Mouse (Mus musculus): ENCODE measurements around the gene Chchd6. TPM values are rescaled to one million over a fixed set of nuclear protein-coding genes. Genes with fewer than 3 reads are reported as not detected.
A peak's percentile ranks its signal among the peaks of the same experiment; 100 is the strongest.

Gene Chchd6
- polyA plus RNA-seq, 1 experiment from 2014 or later = 63.0 TPM

DNA sequence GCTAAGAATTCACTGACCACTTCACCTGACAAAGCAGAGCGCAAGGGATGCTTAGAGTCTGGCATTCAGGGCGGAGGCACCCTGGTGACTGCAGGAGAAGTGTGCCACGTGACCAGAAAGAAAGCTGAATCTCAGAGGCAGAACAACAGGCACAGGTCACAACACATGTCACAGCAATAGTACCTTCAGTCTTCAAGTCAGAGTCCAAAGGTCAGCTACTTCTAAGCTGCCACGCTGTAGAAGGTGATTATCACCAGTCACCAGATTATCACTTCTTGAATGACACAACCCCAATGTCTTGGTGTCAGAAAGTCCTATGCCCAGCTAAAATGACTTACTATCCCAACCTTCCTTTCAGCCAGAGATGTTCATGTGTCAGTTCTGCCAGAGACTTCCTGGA lies 37.8 kb downstream of the Chchd6 start:
- no peaks in the 10 kb centered on the region; the same call in 1 of the 2 replicates for H3K4me1 ChIP-seq (ENCODE audit: control insufficient read depth, insufficient read depth, low read length)
- H3K27ac ChIP-seq (replicated peaks; ENCODE audit: low read depth, low read length) = no peak overlapping the region
- no peaks in the 10 kb centered on the region for H3K9me3 ChIP-seq (replicated peaks; ENCODE audit: control insufficient read depth, low read length)
- no peaks in the 10 kb centered on the region for H3K27me3 ChIP-seq (ENCODE audit: control insufficient read depth, insufficient read depth, low read length)
- DNase-seq (ENCODE audit: low spot score) (no peak), ATAC-seq (replicated peaks; ENCODE audit: insufficient number of reproducible peaks, low FRiP score, low TSS enrichment, low read depth) (no peak)
- no peak overlapping the region for H3K4me2 ChIP-seq (ENCODE audit: low read depth, low read length)
- no peak overlapping the region for H3K9ac ChIP-seq (replicated peaks; ENCODE audit: low read length)
- no peaks in the 10 kb centered on the region for H3K36me3 ChIP-seq (replicated peaks; ENCODE audit: control insufficient read depth, insufficient read depth, low read depth, low read length)
- 80% methylated on average over 4 of the region's 4 CpGs for WGBS
- H3K4me3 ChIP-seq (ENCODE audit: low read depth, low read length) = no peak overlapping the region

DNA sequence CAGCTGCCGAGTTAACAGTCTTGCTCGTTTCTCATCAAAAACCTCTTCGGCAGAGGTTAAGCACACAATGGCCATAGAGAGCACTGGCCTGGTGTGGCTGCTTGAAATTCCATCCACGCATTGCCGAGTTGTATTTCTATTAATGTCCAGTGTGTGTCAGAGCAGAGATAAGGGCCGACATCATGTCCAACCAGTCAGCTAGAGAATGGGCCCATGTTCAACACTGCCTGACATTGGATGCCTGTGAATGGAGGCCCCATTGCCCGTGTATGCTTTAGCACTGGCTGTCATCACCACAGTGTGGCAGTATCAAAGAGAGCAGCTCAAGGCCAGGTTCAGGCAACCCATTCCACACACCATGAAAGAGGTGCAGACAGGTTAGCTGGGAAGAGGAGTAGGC lies 38.9 kb downstream of the Chchd6 start:
- Histone ChIP-seq H3K9ac (replicated peaks; ENCODE audit: low read length) (no peak overlapping the region), H3K27ac (replicated peaks; ENCODE audit: low read depth, low read length) (no peak overlapping the region), H3K36me3 (replicated peaks; ENCODE audit: control insufficient read depth, insufficient read depth, low read depth, low read length) (no peaks in the 10 kb centered on the region), H3K4me1 (ENCODE audit: control insufficient read depth, insufficient read depth, low read length) (no peaks in the 10 kb centered on the region; the same call in 1 of the 2 replicates), H3K27me3 (ENCODE audit: control insufficient read depth, insufficient read depth, low read length) (no peaks in the 10 kb centered on the region), H3K9me3 (replicated peaks; ENCODE audit: control insufficient read depth, low read length) (no peaks in the 10 kb centered on the region), H3K4me2 (ENCODE audit: low read depth, low read length) (no peak overlapping the region), H3K4me3 (ENCODE audit: low read depth, low read length) (no peak overlapping the region)
- DNase-seq (ENCODE audit: low spot score) = no peak
- ATAC-seq (replicated peaks; ENCODE audit: insufficient number of reproducible peaks, low FRiP score, low TSS enrichment, low read depth) = no peak
- WGBS = 62% methylated on average over 7 of the region's 7 CpGs

- Histone ChIP-seq H3K4me1 (ENCODE audit: control insufficient read depth, insufficient read depth, low read length) (no peaks in the 10 kb centered on the region; the same call in 1 of the 2 replicates), H3K9ac (replicated peaks; ENCODE audit: low read length) (no peak overlapping the region), H3K4me3 (ENCODE audit: low read depth, low read length) (no peak overlapping the region), H3K4me2 (ENCODE audit: low read depth, low read length) (no peak overlapping the region), H3K36me3 (replicated peaks; ENCODE audit: control insufficient read depth, insufficient read depth, low read depth, low read length) (no peaks in the 10 kb centered on the region), H3K27ac (replicated peaks; ENCODE audit: low read depth, low read length) (no peak overlapping the region), H3K9me3 (replicated peaks; ENCODE audit: control insufficient read depth, low read length) (no peaks in the 10 kb centered on the region), H3K27me3 (ENCODE audit: control insufficient read depth, insufficient read depth, low read length) (no peaks in the 10 kb centered on the region)
- WGBS = 81% methylated on average over 1 of the region's 1 CpGs
- ATAC-seq (replicated peaks; ENCODE audit: insufficient number of reproducible peaks, low FRiP score, low TSS enrichment, low read depth) (no peak), DNase-seq (ENCODE audit: low spot score) (no peak)
These were observed 39.5 kb downstream of the Chchd6 start for GRCm38 (mm10) chr6:89555971-89556370.

DNA sequence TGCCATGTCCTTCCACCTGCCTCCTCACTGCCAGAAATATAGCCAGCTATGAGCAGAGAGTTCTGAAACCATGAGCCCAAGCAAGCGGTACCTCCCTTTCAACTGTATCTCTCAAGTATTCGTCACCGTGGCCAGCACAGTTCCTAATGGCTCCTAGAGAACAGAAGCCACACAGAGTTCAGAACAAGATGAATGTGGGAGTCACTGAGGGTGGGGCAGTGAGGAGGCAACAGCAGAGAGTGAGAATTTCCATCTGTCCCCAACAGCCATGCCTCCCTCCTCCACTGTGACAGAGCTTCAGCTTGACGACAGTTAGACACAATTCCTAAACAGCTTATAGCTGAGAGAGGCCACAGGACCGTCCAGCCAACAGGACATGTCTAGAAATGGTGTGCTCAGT lies 41.4 kb downstream of the Chchd6 start:
- no peak for ATAC-seq (replicated peaks; ENCODE audit: insufficient number of reproducible peaks, low FRiP score, low TSS enrichment, low read depth)

GRCm38 (mm10) chr6:89553012-89553704 lies 42.3 kb downstream of the Chchd6 start:
- H3K27ac ChIP-seq (replicated peaks; ENCODE audit: low read depth, low read length) = no peak overlapping the region
- no peaks in the 10 kb centered on the region for H3K36me3 ChIP-seq (replicated peaks; ENCODE audit: control insufficient read depth, insufficient read depth, low read depth, low read length)
- ATAC-seq (replicated peaks; ENCODE audit: insufficient number of reproducible peaks, low FRiP score, low TSS enrichment, low read depth) (no peak), DNase-seq (ENCODE audit: low spot score) (peak; percentile 83)
- H3K9me3 ChIP-seq (replicated peaks; ENCODE audit: control insufficient read depth, low read length) = no peaks in the 10 kb centered on the region
- 8% methylated on average over 4 of the region's 4 CpGs for WGBS
- H3K4me2 ChIP-seq (ENCODE audit: low read depth, low read length) = no peak overlapping the region
- no peaks in the 10 kb centered on the region for H3K27me3 ChIP-seq (ENCODE audit: control insufficient read depth, insufficient read depth, low read length)
- no peaks in the 10 kb centered on the region; the same call in 1 of the 2 replicates for H3K4me1 ChIP-seq (ENCODE audit: control insufficient read depth, insufficient read depth, low read length)
- no peak overlapping the region for H3K4me3 ChIP-seq (ENCODE audit: low read depth, low read length)
- no peak overlapping the region for H3K9ac ChIP-seq (replicated peaks; ENCODE audit: low read length)

More for the DNA sequence above, 41.4 kb downstream of the Chchd6 start:
- Histone ChIP-seq H3K4me3 (ENCODE audit: low read depth, low read length) (no peak overlapping the region), H3K36me3 (replicated peaks; ENCODE audit: control insufficient read depth, insufficient read depth, low read depth, low read length) (no peaks in the 10 kb centered on the region), H3K9me3 (replicated peaks; ENCODE audit: control insufficient read depth, low read length) (no peaks in the 10 kb centered on the region), H3K27ac (replicated peaks; ENCODE audit: low read depth, low read length) (no peak overlapping the region), H3K4me2 (ENCODE audit: low read depth, low read length) (no peak overlapping the region), H3K9ac (replicated peaks; ENCODE audit: low read length) (no peak overlapping the region), H3K27me3 (ENCODE audit: control insufficient read depth, insufficient read depth, low read length) (no peaks in the 10 kb centered on the region), H3K4me1 (ENCODE audit: control insufficient read depth, insufficient read depth, low read length) (no peaks in the 10 kb centered on the region; the same call in 1 of the 2 replicates)
- 84% methylated on average over 5 of the region's 5 CpGs for WGBS
- DNase-seq (ENCODE audit: low spot score) = no peak

GRCm38 (mm10) chr6:89552321-89553011 lies 43.0 kb downstream of the Chchd6 start:
- Histone ChIP-seq H3K4me3 (ENCODE audit: low read depth, low read length) (no peak overlapping the region), H3K27ac (replicated peaks; ENCODE audit: low read depth, low read length) (no peak overlapping the region), H3K4me2 (ENCODE audit: low read depth, low read length) (no peak overlapping the region), H3K9me3 (replicated peaks; ENCODE audit: control insufficient read depth, low read length) (no peaks in the 10 kb centered on the region), H3K36me3 (replicated peaks; ENCODE audit: control insufficient read depth, insufficient read depth, low read depth, low read length) (no peaks in the 10 kb centered on the region), H3K9ac (replicated peaks; ENCODE audit: low read length) (no peak overlapping the region), H3K4me1 (ENCODE audit: control insufficient read depth, insufficient read depth, low read length) (no peaks in the 10 kb centered on the region; the same call in 1 of the 2 replicates), H3K27me3 (ENCODE audit: control insufficient read depth, insufficient read depth, low read length) (no peaks in the 10 kb centered on the region)
- DNase-seq (ENCODE audit: low spot score) (no peak), ATAC-seq (replicated peaks; ENCODE audit: insufficient number of reproducible peaks, low FRiP score, low TSS enrichment, low read depth) (no peak)
- 87% methylated on average over 6 of the region's 6 CpGs for WGBS

DNA sequence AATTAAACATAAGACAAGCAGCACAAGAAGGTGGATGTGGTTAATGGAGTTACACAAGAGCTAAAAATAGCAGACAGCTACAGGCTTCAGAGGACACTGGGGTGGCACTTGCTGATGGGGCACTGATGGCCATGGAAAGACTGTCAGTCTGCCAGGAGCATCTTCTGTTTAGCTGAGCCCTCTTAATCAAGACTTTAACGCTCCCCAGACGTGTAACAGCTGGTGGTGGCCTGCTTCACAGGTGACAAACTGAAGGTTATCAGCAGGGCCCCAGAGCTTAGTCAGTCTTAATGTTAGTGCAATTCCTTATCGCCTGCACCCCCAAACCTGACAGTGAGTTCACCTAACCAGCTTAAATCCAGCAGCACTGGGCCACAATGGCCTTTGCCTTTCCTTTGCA lies 46.3 kb downstream of the Chchd6 start:
- no peak for ATAC-seq (replicated peaks; ENCODE audit: insufficient number of reproducible peaks, low FRiP score, low TSS enrichment, low read depth)

GRCm38 (mm10) chr6:89547951-89548350 lies 47.5 kb downstream of the Chchd6 start:
- no peak overlapping the region for H3K9ac ChIP-seq (replicated peaks; ENCODE audit: low read length)
- H3K4me3 ChIP-seq (ENCODE audit: low read depth, low read length) = no peak overlapping the region
- H3K36me3 ChIP-seq (replicated peaks; ENCODE audit: control insufficient read depth, insufficient read depth, low read depth, low read length) = no peaks in the 10 kb centered on the region
- H3K4me2 ChIP-seq (ENCODE audit: low read depth, low read length) = no peak overlapping the region
- H3K9me3 ChIP-seq (replicated peaks; ENCODE audit: control insufficient read depth, low read length) = no peaks in the 10 kb centered on the region
- no peak for ATAC-seq (replicated peaks; ENCODE audit: insufficient number of reproducible peaks, low FRiP score, low TSS enrichment, low read depth)
- 81% methylated on average over 3 of the region's 3 CpGs for WGBS
- DNase-seq (ENCODE audit: low spot score) = no peak
- no peaks in the 10 kb centered on the region; the same call in 1 of the 2 replicates for H3K4me1 ChIP-seq (ENCODE audit: control insufficient read depth, insufficient read depth, low read length)
- H3K27me3 ChIP-seq (ENCODE audit: control insufficient read depth, insufficient read depth, low read length) = no peaks in the 10 kb centered on the region
- no peak overlapping the region for H3K27ac ChIP-seq (replicated peaks; ENCODE audit: low read depth, low read length)

More for the DNA sequence above, 46.3 kb downstream of the Chchd6 start:
- Histone ChIP-seq H3K27ac (replicated peaks; ENCODE audit: low read depth, low read length) (no peak overlapping the region), H3K36me3 (replicated peaks; ENCODE audit: control insufficient read depth, insufficient read depth, low read depth, low read length) (no peaks in the 10 kb centered on the region), H3K4me3 (ENCODE audit: low read depth, low read length) (no peak overlapping the region), H3K4me2 (ENCODE audit: low read depth, low read length) (no peak overlapping the region), H3K27me3 (ENCODE audit: control insufficient read depth, insufficient read depth, low read length) (no peaks in the 10 kb centered on the region), H3K9ac (replicated peaks; ENCODE audit: low read length) (no peak overlapping the region), H3K4me1 (ENCODE audit: control insufficient read depth, insufficient read depth, low read length) (no peaks in the 10 kb centered on the region; the same call in 1 of the 2 replicates), H3K9me3 (replicated peaks; ENCODE audit: control insufficient read depth, low read length) (no peaks in the 10 kb centered on the region)
- 82% methylated on average over 3 of the region's 3 CpGs for WGBS
- no peak for DNase-seq (ENCODE audit: low spot score)
